Mouse (Mus musculus): ENCODE measurements around the gene Rbfox1.

The Rbfox1 gene

DNA sequence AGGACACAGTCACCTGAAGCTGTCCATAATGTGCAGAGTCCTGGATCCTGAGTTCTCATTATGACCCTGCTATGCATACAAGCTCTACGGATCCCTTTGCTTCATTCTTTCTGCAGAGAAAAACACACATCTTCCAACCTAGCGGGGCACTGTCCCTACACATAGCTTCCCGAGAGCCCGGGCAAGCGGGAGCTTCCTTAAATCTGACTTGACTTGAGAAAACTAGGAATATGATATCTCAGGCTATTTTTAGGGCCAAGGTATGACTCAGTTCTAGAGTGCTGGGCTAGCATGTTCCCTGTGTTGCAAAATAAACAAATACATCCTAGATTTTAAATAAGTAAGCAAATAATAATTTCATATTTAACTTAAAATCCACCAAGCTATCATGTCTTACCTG, 1244.4 kb downstream of the Rbfox1 start:
- DNase-seq (ENCODE audit: extremely low spot score, low read depth, low spot score), result no peak

DNA sequence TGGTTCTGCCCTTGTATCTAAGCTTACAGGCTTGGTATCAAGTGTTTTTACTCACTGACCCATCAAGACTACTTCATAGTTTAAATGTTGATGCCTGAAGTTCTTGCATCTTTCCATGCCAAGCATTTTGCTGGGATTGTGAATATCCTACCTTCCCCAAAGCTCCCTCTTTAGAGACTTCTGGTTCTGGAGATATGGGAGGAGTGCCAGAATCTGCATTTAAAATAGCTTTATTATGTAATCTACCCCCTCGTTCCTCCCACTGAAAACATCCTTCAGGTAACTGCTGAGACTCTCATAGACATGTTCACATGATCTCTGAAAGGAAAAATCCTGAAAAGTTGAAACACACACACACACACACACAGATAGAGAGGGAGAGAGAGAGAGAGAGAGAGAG, 1247.3 kb downstream of the Rbfox1 start:
- DNase-seq (ENCODE audit: extremely low spot score, low read depth, low spot score), result no peak

GRCm38 (mm10) chr16:7136971-7137370, 1251.8 kb downstream of the Rbfox1 start:
- DNase-seq (ENCODE audit: extremely low spot score, low read depth, low spot score), result no peak

DNA sequence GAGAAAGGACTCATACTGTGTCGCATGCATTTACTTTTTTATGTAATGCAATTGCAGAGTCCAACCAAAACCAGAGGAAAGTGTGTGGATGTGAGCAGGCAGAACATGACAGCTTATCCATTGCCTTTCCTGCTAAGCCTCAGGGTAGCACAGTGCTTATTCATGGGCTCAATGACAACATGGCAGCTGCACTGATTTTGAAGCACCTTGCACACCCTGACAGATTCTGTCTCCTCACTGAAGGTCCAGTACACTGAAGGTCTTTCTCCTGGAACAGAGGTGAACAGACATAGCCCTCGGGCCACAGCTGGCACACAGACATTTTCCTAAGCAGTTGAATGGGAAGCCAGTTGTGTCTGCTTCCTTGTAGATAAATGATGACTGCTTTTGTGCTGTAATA, 1254.3 kb downstream of the Rbfox1 start:
- no peak for DNase-seq (ENCODE audit: extremely low spot score, low read depth, low spot score)

DNA sequence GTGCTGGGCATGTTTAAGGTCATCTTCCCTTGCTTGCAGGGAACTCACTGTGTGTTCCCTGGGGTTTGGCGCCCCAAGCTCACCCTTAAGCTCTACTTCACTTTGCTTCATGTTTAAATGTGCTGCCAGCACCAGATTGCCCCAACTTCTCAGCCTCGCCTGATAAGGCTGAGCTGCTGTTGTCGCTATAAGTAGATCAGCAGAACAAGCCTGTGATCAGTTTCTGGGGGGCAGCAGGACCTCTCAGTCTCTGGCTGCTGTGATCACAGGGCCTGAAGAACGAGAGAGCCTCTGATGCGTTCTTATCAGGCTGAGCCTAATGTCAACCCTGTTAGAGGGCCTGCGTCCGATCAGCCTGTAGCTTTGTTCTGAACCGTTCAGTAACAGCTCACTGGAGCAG, 1255.8 kb downstream of the Rbfox1 start:
- no peak for DNase-seq (ENCODE audit: extremely low spot score, low read depth, low spot score)

GRCm38 (mm10) chr16:7145505-7145904, 1260.3 kb downstream of the Rbfox1 start:
- DNase-seq (ENCODE audit: extremely low spot score, low read depth, low spot score), result no peak

- DNase-seq (ENCODE audit: extremely low spot score, low read depth, low spot score), result no peak
Observed at GRCm38 (mm10) chr16:7146454-7146853, 1261.3 kb downstream of the Rbfox1 start.

GRCm38 (mm10) chr16:7147884-7148283, 1262.7 kb downstream of the Rbfox1 start:
- DNase-seq (ENCODE audit: extremely low spot score, low read depth, low spot score), result no peak

GRCm38 (mm10) chr16:7149106-7149899, 1264.1 kb downstream of the Rbfox1 start:
- DNase-seq (ENCODE audit: extremely low spot score, low read depth, low spot score), result no peak

DNA sequence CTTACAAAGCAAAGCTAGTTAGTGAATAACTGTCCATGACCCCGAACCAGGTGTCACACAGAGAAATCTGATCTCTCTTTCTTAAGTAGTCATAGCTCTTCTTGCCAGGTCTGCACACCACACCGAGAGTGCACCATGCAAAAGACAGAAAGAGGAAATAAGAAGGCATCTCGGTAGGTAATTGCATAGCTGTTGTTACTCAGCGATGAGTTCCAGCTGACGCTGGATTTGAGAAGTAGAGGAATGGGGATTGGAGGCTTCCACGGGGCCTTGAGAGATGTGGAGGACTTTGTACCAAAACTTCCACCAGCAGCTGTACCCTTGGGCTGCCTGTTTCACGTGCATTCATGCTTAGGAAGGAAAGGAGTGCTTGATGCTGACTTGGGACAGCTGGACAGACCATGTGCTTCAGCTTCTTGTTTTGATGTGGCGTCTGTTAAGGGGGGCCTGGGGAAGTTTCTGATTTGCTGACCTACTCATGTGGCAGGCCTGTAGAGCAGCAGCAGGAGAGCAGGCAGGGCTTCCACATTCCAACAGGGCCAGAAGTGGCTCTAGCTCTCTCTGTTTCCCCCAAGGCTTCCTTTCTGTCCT, 1265.1 kb downstream of the Rbfox1 start:
- no peak for DNase-seq (ENCODE audit: extremely low spot score, low read depth, low spot score)

DNA sequence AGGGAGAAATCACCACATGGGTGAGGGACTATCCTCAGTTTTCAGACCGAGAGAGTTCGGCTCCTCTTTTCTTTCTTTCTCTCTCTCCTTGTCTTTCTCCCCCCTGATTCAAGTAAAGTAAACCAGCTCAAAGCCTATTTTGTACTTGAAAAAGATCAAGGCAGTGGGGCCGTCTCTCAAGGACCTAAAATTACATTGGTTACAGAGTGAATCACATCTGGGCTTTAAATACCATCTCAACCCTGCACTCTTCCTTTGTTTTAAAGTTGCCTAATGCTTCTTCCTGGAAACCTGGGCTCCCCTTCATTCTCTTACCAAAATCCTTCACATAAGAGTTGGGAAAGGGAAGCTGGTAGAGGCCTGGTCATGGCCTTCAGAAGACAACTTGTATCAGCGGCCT, 1267.2 kb downstream of the Rbfox1 start:
- no peak for DNase-seq (ENCODE audit: extremely low spot score, low read depth, low spot score)

- no peak for DNase-seq (ENCODE audit: extremely low spot score, low read depth, low spot score)
Observed at GRCm38 (mm10) chr16:7154671-7155070, 1269.5 kb downstream of the Rbfox1 start.

- DNase-seq (ENCODE audit: extremely low spot score, low read depth, low spot score), result no peak
Observed at GRCm38 (mm10) chr16:7158856-7159826, 1274.0 kb downstream of the Rbfox1 start.

DNA sequence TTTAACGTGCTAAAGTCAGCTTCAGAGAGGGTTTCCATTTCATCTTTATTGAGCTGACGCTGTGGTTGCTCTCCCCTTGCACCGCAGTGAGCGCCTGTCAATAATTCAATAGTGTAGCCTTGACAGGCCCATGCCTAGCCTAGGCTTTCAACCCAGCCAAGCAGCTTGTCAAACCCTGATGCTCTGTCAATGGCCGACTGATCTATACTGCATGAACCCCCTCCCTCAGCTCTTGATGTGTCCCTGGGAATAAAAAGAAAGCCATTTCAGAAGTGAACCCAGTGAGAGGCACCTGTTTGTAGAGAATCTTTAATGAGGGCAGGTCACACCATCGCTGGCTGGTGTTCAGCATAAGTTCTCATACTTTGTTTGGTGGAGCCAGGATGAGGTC, 1274.7 kb downstream of the Rbfox1 start:
- no peak for DNase-seq (ENCODE audit: extremely low spot score, low read depth, low spot score)

DNA sequence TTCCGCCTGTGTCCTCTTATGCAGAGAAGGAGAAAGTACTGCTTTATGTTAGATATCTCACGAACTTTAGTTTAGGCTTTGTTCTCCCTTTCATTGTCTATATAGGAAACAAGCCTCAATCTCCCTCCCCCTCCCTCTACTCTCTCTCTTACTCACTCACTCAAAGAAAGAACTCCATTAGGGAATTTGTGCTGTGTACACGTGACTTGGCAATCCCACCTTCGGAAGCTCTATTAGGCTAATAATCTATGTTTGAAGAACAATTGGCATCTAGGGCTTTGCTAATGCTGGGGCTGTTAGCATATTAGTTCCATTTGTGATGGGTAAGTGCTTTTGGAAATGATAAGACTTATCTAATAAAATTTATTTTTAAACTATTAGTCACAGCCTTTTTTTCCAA, 1277.0 kb downstream of the Rbfox1 start:
- no peak for DNase-seq (ENCODE audit: extremely low spot score, low read depth, low spot score)

GRCm38 (mm10) chr16:7163688-7164087, 1278.5 kb downstream of the Rbfox1 start:
- DNase-seq (ENCODE audit: extremely low spot score, low read depth, low spot score), result no peak

DNA sequence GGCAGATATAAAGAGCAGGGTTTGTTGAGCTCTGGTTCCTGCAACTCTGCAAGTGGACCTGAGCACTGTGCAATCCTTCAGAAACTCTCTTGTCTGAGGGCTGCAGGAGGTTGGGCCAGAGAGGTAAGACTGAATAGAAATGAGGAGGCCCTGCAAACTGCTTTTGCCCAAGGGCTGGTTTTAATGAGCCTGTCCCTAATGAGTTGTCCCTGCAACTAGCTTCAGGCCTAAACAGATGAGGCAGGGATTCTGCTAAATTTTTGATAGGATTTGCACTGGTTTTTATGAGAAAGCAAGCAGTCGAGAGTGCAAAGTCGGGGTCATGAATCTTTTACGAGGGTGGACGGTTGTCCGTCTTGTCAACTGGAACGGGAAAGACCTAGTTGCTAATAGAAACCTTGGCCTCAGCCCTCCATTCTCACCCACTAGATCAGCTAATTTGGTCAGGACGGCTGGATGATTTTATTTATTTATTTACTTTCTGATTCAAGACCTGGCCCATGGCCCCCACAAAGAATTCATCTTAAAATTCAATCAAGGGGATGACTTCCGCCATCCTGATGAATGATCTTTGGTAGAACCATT, 1279.1 kb downstream of the Rbfox1 start:
- DNase-seq (ENCODE audit: extremely low spot score, low read depth, low spot score), result no peak

- DNase-seq (ENCODE audit: extremely low spot score, low read depth, low spot score), result no peak
Observed at GRCm38 (mm10) chr16:7175960-7176359, 1290.8 kb downstream of the Rbfox1 start.

DNA sequence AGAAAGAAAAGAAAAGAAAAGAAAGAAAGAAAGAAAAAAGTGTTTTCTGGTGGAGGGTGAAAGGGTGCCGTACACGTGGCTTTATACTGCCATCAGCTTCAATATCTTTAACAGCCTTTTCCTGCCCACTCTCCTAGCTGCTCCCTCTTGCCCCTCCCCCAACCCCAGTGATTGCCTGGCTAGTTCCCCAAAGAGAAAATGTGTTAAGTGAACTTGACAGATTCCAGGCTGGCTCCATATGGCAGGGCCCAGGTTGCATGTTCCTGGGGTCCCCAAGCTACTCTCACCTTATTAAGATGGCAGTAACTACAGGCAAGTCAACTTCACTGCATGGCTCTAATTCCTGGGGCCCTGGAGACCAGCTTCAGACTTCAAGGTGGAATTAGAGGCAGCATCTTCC, 1302.6 kb downstream of the Rbfox1 start:
- peak; percentile 64 for DNase-seq (ENCODE audit: extremely low spot score, low read depth, low spot score)

DNA sequence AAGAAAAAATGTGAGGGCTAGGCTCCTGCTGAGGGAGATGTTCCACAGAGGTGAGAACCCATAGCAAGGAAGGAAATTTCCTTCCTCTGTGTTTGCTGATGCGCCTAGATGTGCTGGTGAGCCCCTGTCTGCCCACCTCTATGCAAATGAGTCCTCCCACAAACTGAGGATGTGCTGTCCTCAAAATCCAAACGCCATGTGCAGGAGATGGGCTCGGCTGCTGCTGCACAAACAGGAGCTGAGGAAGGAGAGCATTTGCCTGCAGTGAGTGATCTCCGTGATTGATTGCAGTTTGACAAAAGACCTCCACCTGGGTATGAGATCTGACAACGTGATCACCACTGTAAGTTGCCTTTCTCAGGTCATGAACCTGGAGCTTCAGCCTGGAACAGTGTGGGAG, 1308.4 kb downstream of the Rbfox1 start:
- no peak for DNase-seq (ENCODE audit: extremely low spot score, low read depth, low spot score)

- no peak for DNase-seq (ENCODE audit: extremely low spot score, low read depth, low spot score)
Observed at GRCm38 (mm10) chr16:7197953-7198352, 1312.8 kb downstream of the Rbfox1 start.
